Mouse (Mus musculus): Measurements from ENCODE around the gene Tufm.

GRCm38 (mm10) chr7:126466707-126467106 is 20.5 kb upstream of the Tufm start:
- no peak for TF ChIP-seq POLR2A (IDR thresholded peaks at IDR 0.05; ENCODE audit: borderline replicate concordance, extremely low read depth, insufficient read depth, insufficient read length, poor library complexity, severe bottlenecking)
- TF ChIP-seq CTCF (IDR thresholded peaks at IDR 0.05; ENCODE audit: borderline replicate concordance, extremely low read depth, insufficient read depth, insufficient read length) = no peak

Measured in brain, embryonic 14.5 days (tissue).